Mouse (Mus musculus): ENCODE measurements at regions not wholly inside any gene's neighbourhood (a gene's known extent, or its start where the extent isn't known, plus 50 kb on each side); places are given as distances from the start of the nearest gene placed in this dataset.
A peak's percentile ranks its signal among the peaks of the same experiment; 100 is the strongest.

DNA sequence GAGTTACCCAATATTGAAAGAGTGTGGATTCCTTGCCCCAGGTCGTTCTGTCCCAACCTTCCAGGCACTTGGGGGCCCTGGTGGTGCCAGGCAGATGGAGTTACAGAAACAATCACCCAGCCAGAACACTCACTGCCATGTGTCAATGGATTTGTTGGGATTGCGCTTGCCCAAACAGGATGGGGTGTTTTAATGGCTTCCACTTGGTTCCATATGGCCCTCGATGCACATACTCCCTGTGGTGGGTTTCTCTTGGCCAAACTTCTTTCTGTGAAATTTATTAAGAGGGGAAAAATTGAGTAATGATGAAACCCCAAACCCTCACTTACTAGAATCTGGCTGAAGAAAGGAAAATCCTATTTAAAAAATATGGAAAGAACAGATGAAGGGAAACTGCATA lies 146.8 kb downstream of the Spata18 start:
- Histone ChIP-seq H3K27me3 (ENCODE audit: control insufficient read depth, insufficient read depth, low read length) (no peaks in the 10 kb centered on the region), H3K9ac (ENCODE audit: low read depth, low read length) (no peak overlapping the region), H3K79me2 (ENCODE audit: control insufficient read depth, insufficient read depth, low read length) (no peaks in the 10 kb centered on the region), H3K36me3 (ENCODE audit: control insufficient read depth, insufficient read depth, low read length) (no peaks in the 10 kb centered on the region), H3K27ac (replicated peaks; ENCODE audit: insufficient read depth, low read depth, low read length) (no peak overlapping the region), H3K4me1 (ENCODE audit: control insufficient read depth, insufficient read depth, low read length) (no peaks in the 10 kb centered on the region), H3K4me3 (ENCODE audit: insufficient read depth, low read depth, low read length) (no peak overlapping the region)
- no peak for TF ChIP-seq CTCF (IDR thresholded peaks at IDR 0.05; ENCODE audit: low read depth, low read length)
- no peak for TF ChIP-seq POLR2A (IDR thresholded peaks at IDR 0.05; ENCODE audit: extremely low read depth, insufficient read depth, low read length)
- 76% methylated on average over 3 of the region's 3 CpGs for WGBS
- no peak for DNase-seq (ENCODE audit: extremely low read depth, low read depth, low spot score)

DNA sequence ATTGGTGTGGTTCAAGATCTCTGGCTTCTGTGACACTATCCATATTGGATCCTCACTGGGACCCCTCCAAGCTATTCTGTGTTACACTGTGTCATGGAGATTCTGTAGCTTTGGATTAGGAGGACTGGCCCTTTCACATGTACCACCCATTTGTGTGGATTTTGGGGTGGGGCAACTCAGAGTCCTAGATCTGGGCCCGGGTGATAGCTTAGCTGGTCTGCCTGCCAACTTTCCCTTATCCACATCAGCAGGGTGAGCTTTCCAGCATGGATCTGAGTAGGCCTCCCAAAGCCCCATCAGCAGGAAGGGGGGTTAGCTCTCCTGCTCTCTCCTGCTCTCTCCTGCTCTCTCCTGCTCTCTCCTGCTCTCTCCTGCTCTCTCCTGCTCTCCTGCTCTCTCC lies 152.3 kb downstream of the Spata18 start:
- Histone ChIP-seq H3K79me2 (ENCODE audit: control insufficient read depth, insufficient read depth, low read length) (no peaks in the 10 kb centered on the region), H3K27ac (replicated peaks; ENCODE audit: insufficient read depth, low read depth, low read length) (no peak overlapping the region), H3K4me3 (ENCODE audit: insufficient read depth, low read depth, low read length) (no peak overlapping the region), H3K27me3 (ENCODE audit: control insufficient read depth, insufficient read depth, low read length) (no peaks in the 10 kb centered on the region), H3K4me1 (ENCODE audit: control insufficient read depth, insufficient read depth, low read length) (no peaks in the 10 kb centered on the region), H3K36me3 (ENCODE audit: control insufficient read depth, insufficient read depth, low read length) (no peaks in the 10 kb centered on the region), H3K9ac (ENCODE audit: low read depth, low read length) (no peak overlapping the region)
- TF ChIP-seq POLR2A (IDR thresholded peaks at IDR 0.05; ENCODE audit: extremely low read depth, insufficient read depth, low read length) (no peak), CTCF (IDR thresholded peaks at IDR 0.05; ENCODE audit: low read depth, low read length) (no peak)
- DNase-seq (ENCODE audit: extremely low read depth, low read depth, low spot score) = no peak
- 76% methylated on average over 1 of the region's 1 CpGs for WGBS

DNA sequence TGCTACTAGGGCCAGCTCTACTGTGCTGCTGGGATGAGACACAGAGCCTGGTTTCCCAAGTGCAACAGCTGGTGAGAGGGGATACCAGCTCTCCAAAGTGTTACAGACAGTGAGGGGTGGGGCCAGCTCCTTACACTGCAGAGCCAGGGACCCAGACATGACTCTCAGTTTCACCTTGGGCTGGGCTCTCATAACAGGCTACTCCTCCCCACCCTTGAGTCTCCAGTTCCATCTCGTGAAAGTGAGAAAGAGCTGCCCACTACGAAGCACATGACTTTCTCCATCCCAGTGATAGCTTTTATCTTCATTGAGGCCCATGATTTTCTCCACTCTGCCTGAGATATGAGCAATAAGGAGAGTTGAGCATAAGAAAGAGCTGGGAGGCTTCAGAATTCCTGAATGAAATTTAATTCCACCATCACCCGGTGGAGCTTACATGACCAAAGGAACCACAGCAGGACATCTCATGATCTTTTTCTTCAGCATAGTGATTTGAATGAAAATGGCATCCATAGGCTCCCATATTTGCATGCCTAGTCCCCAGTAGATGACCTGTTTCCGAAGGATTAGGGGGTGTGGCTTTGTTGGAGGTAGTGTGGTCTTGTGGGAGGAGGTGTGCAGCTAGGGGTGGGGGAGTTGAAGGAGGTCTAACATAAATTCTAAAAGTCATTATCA lies 153.5 kb downstream of the Spata18 start:
- Histone ChIP-seq H3K4me3 (ENCODE audit: insufficient read depth, low read depth, low read length) (no peak overlapping the region), H3K27me3 (ENCODE audit: control insufficient read depth, insufficient read depth, low read length) (no peaks in the 10 kb centered on the region), H3K9ac (ENCODE audit: low read depth, low read length) (no peak overlapping the region), H3K36me3 (ENCODE audit: control insufficient read depth, insufficient read depth, low read length) (no peaks in the 10 kb centered on the region), H3K4me1 (ENCODE audit: control insufficient read depth, insufficient read depth, low read length) (no peaks in the 10 kb centered on the region), H3K79me2 (ENCODE audit: control insufficient read depth, insufficient read depth, low read length) (no peaks in the 10 kb centered on the region), H3K27ac (replicated peaks; ENCODE audit: insufficient read depth, low read depth, low read length) (no peak overlapping the region)
- TF ChIP-seq CTCF (IDR thresholded peaks at IDR 0.05; ENCODE audit: low read depth, low read length) = no peak
- no peak for TF ChIP-seq POLR2A (IDR thresholded peaks at IDR 0.05; ENCODE audit: extremely low read depth, insufficient read depth, low read length)
- 83% methylated on average over 4 of the region's 4 CpGs for WGBS
- DNase-seq (ENCODE audit: extremely low read depth, low read depth, low spot score) = no peak

DNA sequence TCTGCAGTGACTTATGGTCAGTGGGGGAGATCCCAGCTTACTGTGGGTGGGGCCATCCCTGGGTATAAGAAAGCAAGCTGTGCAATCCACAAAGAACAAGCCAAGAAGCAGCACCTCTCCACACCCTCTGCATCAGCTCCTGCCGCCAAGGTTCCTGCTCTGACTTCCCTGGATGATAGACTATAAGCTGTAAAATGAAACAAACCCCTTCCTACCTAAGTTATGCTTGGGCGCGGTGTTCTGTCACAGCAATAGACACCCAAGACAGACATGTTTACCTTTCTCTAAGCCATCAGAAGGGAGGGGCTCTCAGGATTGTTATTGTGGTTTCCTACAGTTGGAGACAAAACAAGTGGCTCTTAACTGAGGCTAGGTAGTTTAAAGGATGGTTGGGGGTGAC lies 159.5 kb downstream of the Spata18 start:
- Histone ChIP-seq H3K27ac (replicated peaks; ENCODE audit: insufficient read depth, low read depth, low read length) (no peak overlapping the region), H3K4me1 (ENCODE audit: control insufficient read depth, insufficient read depth, low read length) (no peaks in the 10 kb centered on the region), H3K27me3 (ENCODE audit: control insufficient read depth, insufficient read depth, low read length) (no peaks in the 10 kb centered on the region), H3K9ac (ENCODE audit: low read depth, low read length) (no peak overlapping the region), H3K4me3 (ENCODE audit: insufficient read depth, low read depth, low read length) (no peak overlapping the region), H3K36me3 (ENCODE audit: control insufficient read depth, insufficient read depth, low read length) (no peaks in the 10 kb centered on the region), H3K79me2 (ENCODE audit: control insufficient read depth, insufficient read depth, low read length) (no peaks in the 10 kb centered on the region)
- no peak for DNase-seq (ENCODE audit: extremely low read depth, low read depth, low spot score)
- TF ChIP-seq CTCF (IDR thresholded peaks at IDR 0.05; ENCODE audit: low read depth, low read length) (no peak), POLR2A (IDR thresholded peaks at IDR 0.05; ENCODE audit: extremely low read depth, insufficient read depth, low read length) (no peak)
- WGBS = 89% methylated on average over 3 of the region's 3 CpGs

DNA sequence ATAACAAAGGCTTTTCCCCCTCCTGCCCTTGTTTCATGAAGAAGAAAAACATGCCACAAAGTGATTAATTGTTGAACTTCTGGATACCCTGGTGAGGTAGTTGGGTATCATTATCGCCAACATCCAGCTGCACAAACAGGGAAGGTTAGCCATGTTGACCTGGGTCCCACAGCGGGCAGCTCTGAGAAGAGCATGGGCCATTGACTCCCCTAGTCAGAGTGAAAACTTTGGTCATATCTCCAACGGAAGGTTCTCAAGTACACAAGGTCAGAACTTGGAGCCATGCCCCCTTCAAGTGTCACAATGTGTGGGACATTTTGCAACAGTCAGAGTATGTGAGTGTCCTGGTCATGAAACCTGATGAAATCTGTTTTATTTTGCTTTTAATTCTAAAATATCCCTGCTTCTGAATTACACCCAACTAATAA lies 159.9 kb downstream of the Spata18 start:
- DNase-seq (ENCODE audit: extremely low read depth, low read depth, low spot score) = peak; percentile 39
- no peaks in the 10 kb centered on the region for H3K27me3 ChIP-seq (ENCODE audit: control insufficient read depth, insufficient read depth, low read length)
- 61% methylated on average over 3 of the region's 3 CpGs for WGBS
- no peak for TF ChIP-seq POLR2A (IDR thresholded peaks at IDR 0.05; ENCODE audit: extremely low read depth, insufficient read depth, low read length)
- no peak for TF ChIP-seq CTCF (IDR thresholded peaks at IDR 0.05; ENCODE audit: low read depth, low read length)
- no peak overlapping the region for H3K4me3 ChIP-seq (ENCODE audit: insufficient read depth, low read depth, low read length)
- no peaks in the 10 kb centered on the region for H3K36me3 ChIP-seq (ENCODE audit: control insufficient read depth, insufficient read depth, low read length)
- no peaks in the 10 kb centered on the region for H3K4me1 ChIP-seq (ENCODE audit: control insufficient read depth, insufficient read depth, low read length)
- H3K79me2 ChIP-seq (ENCODE audit: control insufficient read depth, insufficient read depth, low read length) = no peaks in the 10 kb centered on the region
- H3K27ac ChIP-seq (replicated peaks; ENCODE audit: insufficient read depth, low read depth, low read length) = no peak overlapping the region
- H3K9ac ChIP-seq (ENCODE audit: low read depth, low read length) = no peak overlapping the region

DNA sequence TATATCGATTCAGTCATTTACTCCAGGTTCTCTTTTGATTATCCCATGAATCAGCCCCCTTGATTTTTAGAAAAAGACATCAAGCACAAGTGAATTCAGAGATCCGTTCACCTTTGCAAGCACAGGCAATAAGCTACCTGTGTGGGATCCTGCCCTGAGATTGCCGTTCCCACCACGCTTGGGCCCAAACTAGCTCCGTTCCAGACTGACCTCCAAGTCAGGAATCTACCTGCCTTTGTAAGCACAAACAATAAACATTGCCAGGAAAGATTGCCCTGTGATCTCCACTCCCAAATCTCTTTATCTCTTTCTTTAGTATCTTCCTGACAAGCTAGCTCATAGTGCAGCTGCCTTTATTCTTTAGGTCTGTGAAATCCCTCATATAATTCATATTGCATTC lies 164.6 kb downstream of the Spata18 start:
- 98% methylated on average over 5 of the region's 5 CpGs for WGBS
- Histone ChIP-seq H3K4me3 (ENCODE audit: insufficient read depth, low read depth, low read length) (no peak overlapping the region), H3K27me3 (ENCODE audit: control insufficient read depth, insufficient read depth, low read length) (no peaks in the 10 kb centered on the region), H3K36me3 (ENCODE audit: control insufficient read depth, insufficient read depth, low read length) (no peaks in the 10 kb centered on the region), H3K27ac (replicated peaks; ENCODE audit: insufficient read depth, low read depth, low read length) (no peak overlapping the region), H3K4me1 (ENCODE audit: control insufficient read depth, insufficient read depth, low read length) (no peaks in the 10 kb centered on the region), H3K79me2 (ENCODE audit: control insufficient read depth, insufficient read depth, low read length) (no peaks in the 10 kb centered on the region), H3K9ac (ENCODE audit: low read depth, low read length) (no peak overlapping the region)
- TF ChIP-seq CTCF (IDR thresholded peaks at IDR 0.05; ENCODE audit: low read depth, low read length) (no peak), POLR2A (IDR thresholded peaks at IDR 0.05; ENCODE audit: extremely low read depth, insufficient read depth, low read length) (no peak)
- DNase-seq (ENCODE audit: extremely low read depth, low read depth, low spot score) = no peak

Measured in liver, adult 2 months (tissue).